Mouse (Mus musculus): ENCODE measurements around the gene Rnf185. TPM values are rescaled to one million over a fixed set of nuclear protein-coding genes. Genes with fewer than 3 reads are reported as not detected.
A peak's percentile ranks its signal among the peaks of the same experiment; 100 is the strongest.

The Rnf185 gene
- 10 to 100 TPM; 19.6 to 21.3 TPM for total RNA-seq (2021)
- long read RNA-seq, experiment 1, transcript Rnf185-202 (7 exons, 2,787 nt): major isoform, 32 of 51 reads
- long read RNA-seq, experiment 1, partial matches to known transcripts: 3 of 51 reads
- long read RNA-seq, experiment 1, other reads (novel, unspliced or antisense): 13 of 51 reads
- long read RNA-seq, experiment 2, transcript Rnf185-202 (7 exons, 2,787 nt): major isoform, 23 of 31 reads
- long read RNA-seq, experiment 2, partial matches to known transcripts: 3 of 31 reads
- long read RNA-seq, experiment 2, other reads (novel, unspliced or antisense): 5 of 31 reads

GRCm38 (mm10) chr11:3452167-3452639 is at the start of gene Rnf185:
TSS of gene Rnf185 (minus strand) at chr11:3452363.
- peak; percentile 88 for DNase-seq

GRCm38 (mm10) chr11:3497296-3497695 is 45.1 kb upstream of the Rnf185 start:
- DNase-seq: no peak

GRCm38 (mm10) chr11:3496756-3497155 is 44.6 kb upstream of the Rnf185 start:
- no peak for DNase-seq

GRCm38 (mm10) chr11:3495496-3495895 is 43.3 kb upstream of the Rnf185 start:
- DNase-seq: no peak

- no peak for DNase-seq
Observed at GRCm38 (mm10) chr11:3494857-3495256, 42.7 kb upstream of the Rnf185 start.

- DNase-seq: no peak
Observed at GRCm38 (mm10) chr11:3492748-3493147, 40.6 kb upstream of the Rnf185 start.

- no peak for DNase-seq
Observed at GRCm38 (mm10) chr11:3489036-3489435, 36.9 kb upstream of the Rnf185 start.

GRCm38 (mm10) chr11:3487952-3488570 is 35.9 kb upstream of the Rnf185 start, which contains the start of gene Pla2g3:
TSS of gene Pla2g3 (plus strand) at chr11:3488284.
- no peak for DNase-seq

GRCm38 (mm10) chr11:3486349-3486748 is 34.2 kb upstream of the Rnf185 start:
- DNase-seq: no peak

GRCm38 (mm10) chr11:3483980-3484642 is 31.9 kb upstream of the Rnf185 start:
- no peak for DNase-seq

GRCm38 (mm10) chr11:3475489-3475888 is 23.3 kb upstream of the Rnf185 start:
- no peak for DNase-seq

GRCm38 (mm10) chr11:3474480-3475115 is 22.4 kb upstream of the Rnf185 start:
- no peak for DNase-seq

- DNase-seq: peak; percentile 92
Observed at GRCm38 (mm10) chr11:3472484-3472883, 20.3 kb upstream of the Rnf185 start.

GRCm38 (mm10) chr11:3471448-3471850 is 19.3 kb upstream of the Rnf185 start:
- DNase-seq: no peak

GRCm38 (mm10) chr11:3462846-3463245 is 10.7 kb upstream of the Rnf185 start:
- no peak for DNase-seq

- no peak for DNase-seq
Observed at GRCm38 (mm10) chr11:3459105-3459468, 6.9 kb upstream of the Rnf185 start.

- DNase-seq: no peak
Observed at GRCm38 (mm10) chr11:3458428-3459104, 6.4 kb upstream of the Rnf185 start.

- DNase-seq: peak; percentile 67
Observed at GRCm38 (mm10) chr11:3456354-3456753, 4.2 kb upstream of the Rnf185 start.

GRCm38 (mm10) chr11:3454506-3454905 is 2.3 kb upstream of the Rnf185 start:
- no peak for DNase-seq

- DNase-seq: no peak
Observed at GRCm38 (mm10) chr11:3453467-3453866, 1.3 kb upstream of the Rnf185 start.

- no peak for DNase-seq
Observed at GRCm38 (mm10) chr11:3452769-3453168, 606 bp upstream of the Rnf185 start.

GRCm38 (mm10) chr11:3451701-3452163 is 431 bp downstream of the Rnf185 start:
- DNase-seq: peak; percentile 48

Data from gastrocnemius, postnatal 10 days (tissue).